Mouse (Mus musculus) cerebellum, adult (tissue): Measurements from ENCODE around the gene Tex29.
"Not testable (repeated sequence)": the region's sequence is repeated elsewhere in the genome, so short reads cannot be mapped to it uniquely, and the experiment has no call there.

Experiments used
- ATAC-seq: cut with Nextera tagmentation; 2 replicates; pipeline ENCODE4 v1.9.2; 2017; ENCODE audit warnings: mild to moderate bottlenecking, moderate library complexity, mixed read lengths; ENCODE audit not compliant: insufficient number of reproducible peaks, low FRiP score, low TSS enrichment

Gene Tex29

DNA sequence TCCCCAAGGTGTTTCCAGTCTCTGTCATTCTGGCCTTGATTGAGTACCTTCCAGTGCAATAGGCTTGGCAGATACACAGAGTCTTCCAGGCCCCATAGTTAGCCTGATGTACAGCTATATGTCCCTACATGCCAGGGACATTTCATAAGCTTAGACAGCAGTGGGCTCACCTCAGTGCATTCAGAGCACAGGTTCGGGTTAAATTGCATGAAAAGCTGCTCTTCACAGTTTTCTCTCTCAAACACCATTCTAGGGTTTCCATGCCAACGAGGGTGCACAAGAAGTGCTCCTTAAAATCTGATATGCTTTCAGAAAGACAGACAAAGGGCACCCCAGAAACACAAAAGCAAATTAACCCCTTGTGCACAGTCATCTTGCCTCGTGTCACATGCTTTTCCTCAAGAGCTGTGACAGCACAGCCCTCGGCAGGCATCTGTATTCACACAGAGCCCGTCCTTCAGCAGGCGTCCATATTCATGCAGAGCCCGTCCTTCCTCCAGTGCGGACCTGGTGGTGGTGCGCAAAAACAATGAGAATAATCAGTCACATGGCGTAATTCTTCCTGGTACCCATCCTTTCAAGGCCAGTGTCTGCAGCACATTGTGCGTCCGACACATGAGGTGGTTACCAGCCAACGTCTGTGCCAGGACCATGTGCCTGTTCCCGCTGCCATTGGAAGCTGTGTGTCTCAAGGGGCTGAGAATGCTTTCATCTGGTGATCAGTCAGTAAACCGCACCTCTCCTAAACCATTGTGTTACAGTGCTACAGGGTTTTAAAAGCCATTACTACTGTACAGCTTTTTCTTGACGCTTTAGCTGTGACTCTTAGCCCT lies 9.8 kb upstream of the Tex29 start:
- no peak for ATAC-seq

DNA sequence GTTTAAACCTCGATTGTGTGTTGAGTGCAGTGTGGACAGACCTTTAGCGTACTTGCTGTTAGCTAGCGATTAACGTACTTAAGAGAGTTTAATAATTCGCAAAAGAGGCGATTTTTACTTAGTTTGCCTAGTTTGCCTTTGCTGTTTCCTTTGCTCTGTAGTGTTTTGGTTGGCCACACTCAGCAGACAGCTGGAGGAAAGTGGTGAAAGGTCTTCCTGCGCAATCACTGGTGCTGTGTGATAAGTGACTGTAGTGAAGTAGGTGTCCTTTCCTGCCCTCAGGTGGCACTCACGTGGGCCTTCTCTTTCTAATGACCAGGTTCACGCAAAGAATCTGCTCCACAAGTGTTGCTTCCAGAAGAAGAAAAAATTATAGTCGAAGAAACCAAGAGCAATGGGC lies 9.1 kb upstream of the Tex29 start:
- ATAC-seq = no peak

DNA sequence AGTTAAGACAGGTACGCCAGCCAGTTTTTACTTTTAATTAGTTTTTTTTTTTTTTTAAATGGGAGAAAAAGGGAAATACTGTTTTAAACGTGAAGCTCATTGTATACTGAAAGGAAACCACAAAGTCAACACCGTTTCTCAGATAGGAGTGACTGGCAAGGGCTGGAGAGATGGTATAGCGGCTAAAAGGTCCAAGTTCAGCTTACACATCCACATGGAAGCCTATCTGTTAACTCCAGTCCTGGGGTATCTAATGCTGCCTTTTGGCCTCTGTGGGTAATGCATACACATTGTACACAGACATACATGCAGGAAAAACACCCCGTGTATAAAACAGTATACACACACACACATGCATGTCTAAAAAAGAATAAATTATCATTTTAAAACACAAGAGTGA lies 8.3 kb upstream of the Tex29 start:
- ATAC-seq = no peak

DNA sequence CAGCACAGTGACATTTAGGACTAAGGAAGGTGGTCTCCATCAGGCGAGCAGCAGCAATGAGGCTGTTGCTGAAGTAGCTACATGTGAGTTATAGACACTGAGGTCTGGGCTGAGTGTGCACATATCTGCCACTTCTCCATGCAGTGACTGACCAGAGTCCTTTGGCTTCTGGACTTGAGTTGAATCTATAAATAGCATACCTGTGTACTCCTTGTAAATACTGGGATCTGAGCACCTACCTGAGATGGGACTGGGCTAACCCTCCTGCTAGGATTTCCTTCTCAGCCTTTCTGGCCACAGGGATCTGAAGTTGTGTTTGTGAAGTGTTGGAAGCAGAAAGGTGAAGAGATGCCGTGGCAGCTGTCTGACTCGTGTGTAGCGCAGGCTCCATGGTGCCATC lies 7.1 kb upstream of the Tex29 start:
- ATAC-seq = no peak

DNA sequence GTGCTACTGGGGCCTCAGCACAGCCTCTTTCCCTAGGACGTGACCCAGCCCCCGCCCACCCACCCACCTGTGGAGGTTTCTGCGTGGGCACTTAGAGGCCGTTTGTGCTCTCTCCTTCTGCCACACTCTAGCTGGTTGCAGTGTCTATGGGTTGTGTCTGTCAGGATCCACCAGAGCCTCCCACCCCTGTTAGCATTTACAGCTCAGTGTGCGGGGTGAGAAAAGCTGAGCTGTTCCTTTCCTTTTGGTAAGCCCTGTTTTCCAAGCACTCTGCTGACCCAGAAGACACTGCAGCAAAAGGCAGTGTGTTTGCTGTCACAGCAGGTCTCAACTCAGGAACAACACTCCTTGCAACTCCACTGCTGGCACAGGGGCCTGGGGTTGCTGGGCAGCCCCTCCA lies 6.1 kb upstream of the Tex29 start:
- no peak for ATAC-seq

DNA sequence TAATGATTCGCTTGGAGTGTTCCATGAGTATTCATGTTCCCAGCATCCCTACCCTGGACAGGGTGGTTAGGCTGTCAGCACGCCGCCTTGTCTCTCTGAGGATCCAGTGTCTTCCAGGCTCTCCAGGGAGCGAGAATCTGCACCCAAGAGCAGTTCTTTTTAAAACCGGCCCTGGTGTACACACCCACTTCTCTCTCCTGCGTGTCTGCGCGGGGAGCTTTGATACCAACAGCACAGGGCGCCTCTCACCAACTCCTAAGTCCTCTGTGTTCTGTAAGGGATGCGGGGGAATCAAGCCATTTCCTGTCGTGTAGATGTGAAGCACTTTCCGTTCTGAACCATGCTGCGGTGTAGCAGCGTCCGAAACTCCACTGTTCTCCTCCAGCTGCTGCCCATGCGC lies 5.6 kb upstream of the Tex29 start:
- no peak for ATAC-seq

DNA sequence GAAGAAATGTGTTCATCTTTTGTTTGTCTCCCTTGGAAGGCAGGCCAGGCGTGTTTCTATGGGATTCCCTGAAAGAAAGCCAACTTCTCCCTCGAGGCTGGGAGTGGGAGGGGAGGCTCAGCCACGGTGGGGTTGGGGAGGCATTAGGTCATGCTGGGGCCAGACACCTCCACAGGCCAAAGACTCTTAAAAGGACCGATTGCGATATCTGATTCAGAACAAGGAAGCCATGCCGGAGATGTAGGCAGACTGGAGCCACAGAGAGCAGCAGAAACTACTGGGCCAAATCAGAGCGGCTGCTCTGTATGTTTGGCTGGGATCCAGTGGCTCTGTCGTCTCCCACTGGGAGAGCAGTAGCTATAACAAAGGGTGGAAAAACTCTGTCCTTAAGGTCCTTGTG lies 1.3 kb downstream of the Tex29 start:
- ATAC-seq = 0 out of 2 replicates have a peak, but pooled peaks have one; percentile 23

DNA sequence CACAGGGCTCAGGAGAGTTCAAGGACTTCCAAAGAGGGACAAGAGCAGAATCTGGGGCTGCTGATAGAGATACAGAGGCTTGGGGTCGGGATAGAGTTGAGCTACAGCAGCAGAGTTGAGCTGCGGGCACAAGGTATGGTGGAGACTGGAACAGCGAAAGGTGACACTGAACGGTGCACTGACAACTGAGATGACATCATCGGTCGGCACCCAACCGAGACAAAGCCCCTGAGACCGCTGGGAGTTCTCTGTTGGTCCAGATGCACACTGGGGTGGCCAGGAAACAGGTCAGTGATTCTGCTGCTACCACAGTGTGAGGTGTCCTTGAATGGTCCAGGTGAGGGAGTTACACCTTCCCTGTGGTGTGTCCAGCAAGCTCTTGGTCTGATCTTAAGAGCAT lies 2.5 kb downstream of the Tex29 start:
- no peak for ATAC-seq

DNA sequence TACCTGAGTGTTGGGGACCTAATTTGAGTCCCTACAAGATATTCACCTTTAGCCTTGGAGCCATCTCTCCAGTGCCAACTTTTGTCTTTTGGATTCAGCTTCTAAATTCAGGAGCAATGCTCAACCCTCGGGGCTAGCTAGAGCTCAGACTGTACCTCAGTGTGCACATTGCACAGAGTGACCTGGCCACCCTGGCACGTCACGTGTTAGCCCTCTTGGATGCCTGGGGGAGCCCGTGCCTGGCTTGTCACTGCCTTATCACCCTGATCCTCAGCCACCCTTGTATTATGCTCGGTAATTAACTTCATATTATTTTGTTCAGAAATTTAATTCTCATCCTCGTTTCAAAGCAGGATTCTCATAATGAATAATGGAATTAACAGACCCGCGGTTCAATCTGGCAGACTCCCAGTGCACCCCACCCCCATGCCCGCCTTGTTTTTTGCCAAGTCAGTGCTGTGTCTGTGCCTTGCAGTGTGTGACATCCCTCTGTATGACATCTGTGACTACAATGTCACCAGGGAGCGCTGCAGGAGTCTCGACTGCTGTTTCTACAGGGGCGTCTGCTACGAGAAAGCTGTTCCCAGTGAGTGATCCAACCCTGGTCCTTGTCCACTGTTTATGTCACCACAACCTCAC lies 3.5 kb downstream of the Tex29 start:
- no peak for ATAC-seq

DNA sequence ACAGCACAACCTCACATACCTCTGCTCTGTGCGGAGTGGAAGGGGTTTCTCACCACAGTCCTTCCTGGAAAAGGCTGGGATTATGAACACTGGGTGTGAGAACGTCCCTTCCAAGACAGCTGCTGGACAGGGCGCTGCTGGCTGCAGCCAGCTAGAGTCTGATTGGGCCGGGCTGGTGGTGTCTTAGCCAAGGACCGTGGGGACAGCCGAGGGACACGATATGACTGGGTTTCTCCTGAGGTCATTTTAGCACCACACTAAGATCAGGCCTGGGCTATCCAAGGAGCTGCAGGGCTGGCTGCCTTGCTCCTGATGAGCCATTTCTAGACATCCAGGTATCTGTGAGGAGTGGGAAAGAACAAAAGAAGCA lies 4.0 kb downstream of the Tex29 start:
- ATAC-seq = no peak

DNA sequence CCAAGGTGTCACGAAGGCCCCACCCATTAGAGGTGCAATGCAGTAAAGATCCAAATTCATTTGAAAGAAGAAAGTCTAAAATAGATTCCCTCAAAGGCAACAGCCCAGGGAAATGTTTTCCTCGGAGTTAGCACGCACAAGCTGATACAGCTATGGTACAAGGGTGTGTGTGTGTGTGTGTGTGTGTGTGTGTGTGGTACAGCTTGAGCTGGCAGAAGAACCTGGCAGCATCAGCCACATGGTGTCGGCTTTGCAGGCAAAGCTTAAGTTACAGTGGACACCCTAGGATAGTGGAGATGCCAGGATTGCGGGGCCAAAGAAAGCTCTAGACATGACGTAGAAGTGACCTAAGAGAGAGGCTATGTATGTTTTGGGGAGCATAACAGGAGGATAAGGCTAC lies 6.5 kb downstream of the Tex29 start:
- no peak for ATAC-seq

DNA sequence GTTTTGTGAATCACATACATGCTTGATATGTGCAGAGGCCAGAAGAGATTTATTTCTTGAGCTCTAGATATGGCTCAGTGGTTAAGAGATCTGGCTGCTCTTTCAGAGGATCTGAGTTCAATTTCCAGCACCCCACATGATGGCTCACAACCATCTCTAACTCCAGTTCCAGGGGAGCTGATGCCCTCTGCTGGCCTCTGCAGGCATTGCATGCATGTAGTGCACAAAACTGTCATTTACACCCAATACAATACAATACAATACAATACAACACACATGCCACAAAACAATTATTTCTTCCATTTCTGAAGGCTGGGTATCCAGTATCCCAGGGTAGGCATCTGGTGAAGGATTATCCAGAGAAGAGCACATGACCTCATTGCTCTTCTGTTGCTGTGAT lies 27.6 kb downstream of the Tex29 start:
- ATAC-seq = no peak

DNA sequence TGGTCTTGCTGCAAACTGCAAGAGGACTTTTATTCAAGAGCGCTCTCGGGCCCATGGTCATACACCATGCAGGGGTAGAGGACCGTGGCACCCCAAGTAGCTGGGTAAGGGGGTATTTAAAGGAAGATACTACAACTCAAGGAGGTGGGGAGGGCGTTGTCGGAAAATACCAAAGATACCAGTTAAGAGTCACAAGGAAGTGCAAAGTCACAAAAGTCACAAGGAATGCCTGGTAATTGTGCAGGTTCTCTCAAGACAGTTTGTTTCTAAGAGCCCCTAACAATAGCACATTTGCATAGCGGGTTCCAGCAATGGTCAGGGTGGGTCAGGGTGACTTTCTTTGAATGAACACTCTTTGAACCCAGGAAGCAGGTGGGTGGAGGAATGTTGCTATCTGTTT lies 34.0 kb downstream of the Tex29 start:
- not testable (repeated sequence) for ATAC-seq

DNA sequence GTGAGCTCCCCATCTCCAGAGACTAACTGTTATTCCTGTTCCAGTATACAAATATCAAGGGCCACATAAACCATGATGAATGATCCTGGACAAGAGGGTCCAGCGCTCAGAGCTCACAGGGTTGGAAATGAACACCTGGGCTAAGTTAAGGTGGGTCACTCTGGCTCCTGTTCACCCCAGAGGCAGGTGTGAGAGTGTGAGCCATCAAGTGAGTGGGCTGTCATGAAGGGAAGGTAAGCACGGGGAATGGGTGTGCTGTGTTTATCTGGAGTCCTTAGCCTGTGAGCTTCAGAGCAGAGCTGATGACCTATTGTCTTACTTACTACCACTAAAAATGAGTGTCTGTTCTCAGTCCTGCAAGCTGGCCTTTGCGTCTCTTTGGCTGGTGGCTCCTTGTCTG lies 44.4 kb downstream of the Tex29 start:
- ATAC-seq = no peak

DNA sequence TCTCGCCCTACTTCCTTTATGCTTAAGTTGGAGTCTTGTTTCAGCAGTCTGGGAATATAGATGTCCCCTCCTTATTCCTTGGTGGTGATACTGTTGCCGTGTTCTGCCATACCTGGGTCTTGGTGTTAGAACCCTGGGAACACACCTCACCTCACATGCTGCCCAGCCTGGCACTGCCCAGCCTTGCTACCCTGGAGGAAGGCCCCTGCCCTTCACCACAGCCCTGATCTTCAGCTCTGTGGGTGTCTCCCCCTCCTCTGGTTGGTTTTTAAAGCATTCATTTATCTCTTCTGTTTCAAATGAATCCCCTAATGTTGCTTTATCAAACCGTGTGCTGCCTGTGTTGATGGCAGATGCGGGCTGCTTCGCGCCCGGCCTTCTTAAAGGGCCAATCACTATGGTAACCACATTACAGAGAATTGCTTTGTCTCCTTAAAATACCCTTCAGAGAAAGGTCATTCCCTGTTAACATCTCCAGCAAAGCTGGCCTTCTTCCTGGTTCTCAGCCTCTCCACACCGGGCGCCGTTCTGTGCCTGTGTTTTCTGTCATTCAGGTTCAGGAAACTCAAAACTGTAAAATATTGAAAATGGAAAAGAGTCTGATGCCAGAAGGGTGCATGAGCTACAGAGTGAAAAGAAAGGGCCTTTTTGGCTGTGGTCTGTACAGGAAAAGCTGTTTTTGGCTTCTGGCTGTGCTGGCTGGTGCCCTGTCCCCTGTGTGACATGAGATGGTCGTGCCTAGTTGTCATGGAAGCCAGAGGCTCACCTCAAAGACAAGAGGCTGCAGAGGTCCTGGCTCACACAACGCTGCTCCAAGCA lies 45.8 kb downstream of the Tex29 start:
- ATAC-seq = no peak

DNA sequence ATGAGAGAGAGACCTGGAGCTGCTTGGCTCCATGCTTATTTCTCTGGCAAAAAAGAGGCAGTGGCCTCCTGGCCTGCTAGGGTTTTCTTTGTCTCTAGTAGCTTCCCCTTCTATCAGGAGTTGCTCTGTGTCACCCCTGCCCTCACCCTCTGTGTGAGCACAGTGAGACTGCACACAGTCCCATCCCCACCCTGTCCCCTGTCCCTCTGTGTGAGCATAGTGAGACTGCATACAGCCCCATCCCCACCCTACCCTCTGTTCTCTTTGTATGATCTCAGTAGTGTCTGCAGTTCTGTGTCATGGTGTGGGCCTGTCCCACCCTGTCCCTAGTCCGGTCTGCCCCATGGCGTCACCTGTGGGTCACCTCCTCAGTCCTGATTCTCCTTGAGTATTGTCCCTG lies 46.5 kb downstream of the Tex29 start:
- ATAC-seq = no peak

DNA sequence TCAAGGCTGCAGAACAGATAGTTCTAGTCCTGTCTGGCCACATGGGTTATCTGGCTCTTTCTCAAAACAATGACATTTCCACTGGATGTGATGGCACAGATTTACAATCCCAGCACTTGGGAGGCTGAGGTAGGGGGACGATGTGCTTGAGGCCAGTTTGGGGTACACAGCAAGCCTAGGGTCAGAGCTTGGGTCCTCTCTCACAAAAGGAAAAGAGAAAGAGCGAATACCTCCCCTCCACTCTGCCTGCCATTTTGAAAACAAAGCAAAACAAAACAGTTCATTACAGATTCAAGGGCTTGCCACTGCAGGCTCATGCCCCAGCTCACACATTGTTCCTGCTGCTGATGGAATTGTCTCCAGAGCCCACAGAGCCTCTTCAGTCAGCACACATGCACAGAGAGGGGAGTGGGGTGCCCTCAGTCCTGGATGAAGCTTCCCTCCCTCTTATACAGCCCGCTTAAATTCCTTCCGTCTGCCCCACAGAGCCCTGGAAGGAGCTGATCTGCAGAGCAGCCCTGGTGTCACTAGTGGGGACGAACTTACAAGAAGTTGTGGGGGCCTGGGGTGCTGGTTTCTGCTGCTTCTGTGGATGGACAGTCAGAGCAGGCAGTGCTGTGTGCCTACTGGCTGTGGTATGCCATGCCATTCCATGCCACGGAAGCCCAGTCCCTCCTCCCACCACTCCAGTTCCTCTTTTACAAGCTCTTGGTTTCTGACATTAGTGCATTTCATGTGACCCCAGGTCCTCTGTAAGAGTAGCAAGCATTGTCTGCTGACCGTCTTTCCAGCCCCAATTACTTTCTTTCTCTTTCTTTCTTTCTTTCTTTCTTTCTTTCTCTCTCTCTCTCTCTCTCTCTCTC lies 49.1 kb downstream of the Tex29 start:
- ATAC-seq = no peak

DNA sequence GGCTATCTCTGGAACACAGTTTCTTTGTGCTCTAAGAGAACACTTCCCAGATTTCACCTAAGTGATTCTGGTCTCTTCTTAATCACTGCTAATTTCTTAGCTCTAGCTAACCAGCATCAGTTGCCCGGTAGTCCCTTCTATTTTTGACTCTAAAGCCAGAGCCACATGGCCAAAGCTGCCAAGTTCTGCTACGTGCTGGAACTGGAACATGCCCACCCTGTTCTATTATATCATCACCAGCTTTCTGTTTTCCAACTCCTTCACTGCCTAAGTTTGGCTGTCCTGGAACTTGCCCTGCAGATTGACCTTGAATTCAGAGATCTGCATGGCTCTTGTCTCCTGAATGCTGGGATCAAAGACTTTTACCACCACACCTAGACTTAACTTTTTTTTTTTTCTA lies 52.5 kb downstream of the Tex29 start:
- no peak for ATAC-seq

DNA sequence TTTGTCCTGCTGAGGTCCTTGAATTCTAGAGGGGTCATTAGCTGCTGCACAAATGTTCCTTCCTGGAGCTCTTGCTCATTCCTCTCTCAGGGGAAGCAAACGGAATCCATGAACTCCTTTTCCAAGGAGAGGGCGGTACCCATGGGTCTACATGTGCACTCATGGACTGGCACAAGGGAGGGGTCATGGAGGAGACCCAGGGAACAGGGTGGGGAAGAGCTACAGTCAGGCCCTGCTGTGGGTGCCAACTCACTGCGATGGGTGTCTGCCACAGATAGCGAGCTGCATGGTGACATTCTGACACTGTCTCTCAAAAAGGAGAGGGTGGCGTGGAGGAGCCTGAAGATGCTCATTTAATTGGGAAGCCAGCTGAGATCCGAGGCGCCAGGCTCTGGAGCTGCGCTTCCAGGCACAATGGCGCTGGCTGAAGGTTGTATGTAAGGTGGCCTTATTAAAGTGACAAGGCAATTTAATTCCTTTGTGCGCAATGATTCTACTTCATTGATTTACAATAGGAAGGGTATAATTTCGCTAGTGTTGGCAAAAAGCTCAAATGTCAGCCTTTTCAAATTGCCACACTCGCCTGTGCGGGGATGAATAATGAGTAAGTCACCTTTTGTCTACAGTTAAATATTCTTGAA lies 55.9 kb downstream of the Tex29 start:
- no peak for ATAC-seq

DNA sequence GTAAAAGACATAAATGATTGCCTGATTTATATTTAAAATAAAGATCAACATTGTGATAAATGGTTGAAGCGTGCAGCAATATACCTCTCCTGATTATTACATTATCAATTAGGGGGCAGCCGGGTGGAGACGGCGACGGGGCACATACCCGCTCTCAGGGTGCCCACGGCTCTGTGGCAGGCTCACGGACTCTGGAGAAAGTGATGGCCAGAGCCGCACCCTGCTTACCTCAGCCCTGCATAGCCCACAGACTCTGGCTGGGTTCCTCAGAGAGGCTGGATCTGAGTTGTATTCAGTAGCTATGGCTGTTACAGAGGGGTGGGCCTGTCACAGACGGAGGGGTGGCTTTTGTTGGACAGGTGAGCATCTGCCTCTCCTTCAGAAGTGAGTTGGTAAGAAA lies 56.4 kb downstream of the Tex29 start:
- no peak for ATAC-seq
